Mouse (Mus musculus): ENCODE measurements around the gene Map3k20. TPM values are rescaled to one million over a fixed set of nuclear protein-coding genes. Genes with fewer than 3 reads are reported as not detected.

Map3k20 gene
- polyA plus RNA-seq, 1 experiment from 2014 or later: 8.2 TPM

DNA sequence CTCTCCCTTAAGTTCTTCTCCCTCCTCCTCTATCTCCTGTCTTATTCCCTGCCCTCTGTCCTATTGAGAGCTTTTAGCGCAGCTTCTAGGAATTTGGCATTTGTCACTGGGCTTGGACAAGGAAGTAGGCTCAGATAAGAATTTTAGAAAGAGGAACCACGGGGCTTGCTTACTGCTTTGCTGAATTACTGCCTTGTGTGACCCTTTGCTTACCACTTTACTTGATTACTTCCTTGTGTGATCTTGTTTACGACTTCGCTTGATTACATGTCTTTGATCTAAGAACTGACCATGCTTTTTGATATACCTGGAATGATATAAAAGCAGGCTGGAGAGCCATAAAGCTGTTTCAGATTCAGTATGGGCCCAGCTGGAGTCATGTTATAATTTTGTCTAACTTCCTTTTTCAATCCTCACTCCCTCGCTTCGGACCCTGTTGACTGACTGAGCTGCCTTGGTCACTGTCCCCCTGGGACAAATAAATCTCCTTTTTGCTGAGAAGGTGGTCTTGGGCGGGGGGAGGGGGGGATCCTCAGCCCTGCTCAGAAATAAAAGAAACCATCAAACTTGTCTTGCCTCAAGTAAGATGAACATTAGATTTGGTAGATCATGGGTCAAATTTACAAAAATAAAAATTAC, 179.1 kb downstream of the Map3k20 start:
- no peaks in the 10 kb centered on the region for H3K36me3 ChIP-seq
- WGBS: 77% methylated on average over 7 of the region's 7 CpGs
- no peak for DNase-seq (ENCODE audit: low spot score)
- H3K27ac ChIP-seq (replicated peaks): no peak overlapping the region
- no peaks in the 10 kb centered on the region; the same call in 1 of the 2 replicates for H3K27me3 ChIP-seq (ENCODE audit: low read depth, poor library complexity, severe bottlenecking)
- H3K4me3 ChIP-seq: no peak overlapping the region
- no peaks in the 10 kb centered on the region for H3K9me3 ChIP-seq (replicated peaks)
- no peaks in the 10 kb centered on the region for H3K4me1 ChIP-seq

DNA sequence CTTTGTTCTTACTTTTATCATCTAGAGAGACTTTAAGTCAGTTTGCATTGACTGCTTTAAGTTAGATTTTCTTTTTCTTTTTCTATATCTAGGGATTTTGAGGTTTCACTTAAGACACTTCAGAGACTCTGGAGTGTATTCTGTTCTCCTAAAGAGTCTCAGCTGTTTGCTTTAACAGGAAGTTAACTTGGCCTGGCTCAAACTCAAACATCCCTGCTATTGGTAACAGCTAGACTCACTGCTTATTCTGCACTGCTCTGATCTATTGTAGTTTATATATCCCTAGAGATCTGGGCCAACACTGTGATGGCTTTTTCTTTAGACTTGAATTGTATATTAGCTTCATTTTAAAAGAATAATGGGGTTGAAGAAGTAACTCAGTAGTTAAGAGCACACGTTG, 182.2 kb downstream of the Map3k20 start:
- Histone ChIP-seq H3K4me3 (no peak overlapping the region), H3K36me3 (no peaks in the 10 kb centered on the region), H3K27me3 (ENCODE audit: low read depth, poor library complexity, severe bottlenecking) (peaks cover 3% of the 10 kb centered on the region), H3K9me3 (replicated peaks) (no peaks in the 10 kb centered on the region), H3K4me1 (no peaks in the 10 kb centered on the region), H3K27ac (replicated peaks) (no peak overlapping the region)
- no peak for DNase-seq (ENCODE audit: low spot score)
- WGBS: 86% methylated on average over 1 of the region's 1 CpGs

DNA sequence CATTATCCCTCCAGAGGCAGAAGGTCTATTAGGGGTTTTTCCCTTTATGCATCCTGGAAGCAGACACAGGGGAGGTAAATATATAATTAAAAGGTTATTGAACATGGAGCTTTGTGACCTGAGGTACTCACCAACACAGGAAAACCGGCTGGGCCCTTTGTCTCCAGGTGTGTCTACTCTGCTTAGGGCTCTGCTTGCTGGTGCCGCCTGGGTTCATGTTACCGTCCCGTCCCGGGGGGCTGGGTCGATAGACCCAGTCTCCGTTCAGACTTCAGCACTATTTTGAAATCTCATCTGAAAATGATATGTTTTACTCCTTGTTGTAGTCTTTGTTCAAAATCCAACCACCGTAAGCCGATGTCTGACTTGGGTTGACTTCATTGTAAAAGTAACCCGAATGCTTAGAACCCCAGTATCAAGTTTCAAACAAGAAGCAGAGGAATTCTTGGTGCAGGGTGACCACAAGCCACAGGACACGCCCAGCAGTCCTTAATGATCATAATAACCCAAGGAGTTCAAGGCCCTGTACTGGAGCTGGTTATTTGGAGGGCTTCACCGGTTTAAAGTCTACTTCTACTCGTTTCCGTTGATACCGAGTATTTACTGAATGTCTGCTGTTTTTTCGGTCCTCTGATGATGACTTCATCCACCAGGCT, 186.1 kb downstream of the Map3k20 start:
- Histone ChIP-seq H3K36me3 (no peaks in the 10 kb centered on the region), H3K27ac (replicated peaks) (no peak overlapping the region), H3K9me3 (replicated peaks) (no peaks in the 10 kb centered on the region), H3K4me3 (no peak overlapping the region), H3K27me3 (ENCODE audit: low read depth, poor library complexity, severe bottlenecking) (peaks cover 27% of the 10 kb centered on the region), H3K4me1 (peaks cover 30% of the 10 kb centered on the region)
- WGBS: 76% methylated on average over 16 of the region's 16 CpGs
- DNase-seq (ENCODE audit: low spot score): no peak

DNA sequence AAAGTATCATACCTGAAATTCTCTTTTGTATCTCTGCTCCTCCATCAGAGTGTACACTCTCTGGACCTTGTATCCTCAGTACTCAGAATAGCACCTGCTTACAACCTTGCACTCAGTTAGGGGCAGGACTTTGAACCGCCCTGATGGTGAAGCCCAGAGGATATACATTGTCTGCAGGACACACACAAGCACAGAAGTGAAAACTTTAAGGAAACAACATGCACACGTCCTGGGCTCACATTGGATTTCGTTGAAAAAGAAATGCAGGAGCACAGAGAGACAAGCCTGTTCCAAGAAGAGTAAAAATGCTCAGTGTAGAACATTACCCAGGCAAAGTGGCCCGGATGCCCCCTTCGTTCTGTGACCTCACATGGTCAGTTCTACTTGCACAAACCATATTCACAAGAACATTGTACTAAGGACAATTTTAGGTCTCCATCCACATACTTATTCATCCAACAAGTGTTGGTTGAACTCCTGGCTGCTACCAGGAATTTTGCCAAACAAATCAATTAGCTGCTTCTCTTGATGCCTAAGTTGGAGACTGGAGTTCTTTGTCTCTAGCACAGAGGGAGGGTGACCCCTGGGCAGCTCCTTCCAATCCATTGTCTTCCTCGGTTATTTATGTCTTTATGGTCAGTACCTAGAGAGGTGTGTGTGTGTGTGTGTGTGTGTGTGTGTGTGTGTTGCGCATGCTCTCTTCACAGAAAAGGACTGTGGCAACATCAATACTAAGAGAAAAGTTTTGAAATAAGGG, 189.3 kb downstream of the Map3k20 start:
- Histone ChIP-seq H3K9me3 (replicated peaks) (no peaks in the 10 kb centered on the region), H3K36me3 (peaks cover 10% of the 10 kb centered on the region), H3K4me3 (peak overlapping the region; percentile 70), H3K4me1 (peaks cover 56% of the 10 kb centered on the region), H3K27me3 (ENCODE audit: low read depth, poor library complexity, severe bottlenecking) (peaks cover 27% of the 10 kb centered on the region), H3K27ac (replicated peaks) (peak overlapping the region; percentile 98)
- WGBS: 25% methylated on average over 7 of the region's 7 CpGs
- DNase-seq (ENCODE audit: low spot score): peak; percentile 40

DNA sequence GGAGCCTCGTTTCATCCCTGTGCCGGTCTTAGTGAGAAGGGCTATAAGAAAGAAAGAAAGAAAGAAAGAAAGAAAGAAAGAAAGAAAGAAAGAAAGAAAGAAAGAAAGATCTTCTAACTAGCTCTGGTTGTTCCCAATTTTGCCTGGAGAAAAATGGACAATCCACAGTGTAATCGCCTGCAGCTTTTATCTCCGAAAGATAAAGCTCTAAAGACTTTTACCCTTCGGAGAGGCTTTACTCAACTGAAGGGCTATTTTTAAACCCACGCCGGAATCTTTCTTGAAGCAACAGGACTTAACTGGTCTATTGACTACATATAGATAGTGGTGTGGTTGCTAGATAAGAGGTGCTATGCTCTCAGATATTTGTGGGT, 190.0 kb downstream of the Map3k20 start:
- H3K27ac ChIP-seq (replicated peaks): peak overlapping the region; percentile 98
- H3K36me3 ChIP-seq: peaks cover 17% of the 10 kb centered on the region
- no peak for DNase-seq (ENCODE audit: low spot score)
- WGBS: 0% methylated on average over 7 of the region's 7 CpGs
- H3K9me3 ChIP-seq (replicated peaks): no peaks in the 10 kb centered on the region
- peak overlapping the region; percentile 70 for H3K4me3 ChIP-seq
- H3K4me1 ChIP-seq: peaks cover 62% of the 10 kb centered on the region
- peaks cover 27% of the 10 kb centered on the region for H3K27me3 ChIP-seq (ENCODE audit: low read depth, poor library complexity, severe bottlenecking)

GRCm38 (mm10) chr2:72475797-72476485, 190.5 kb downstream of the Map3k20 start, which contains the start of gene Cdca7:
Gene Cdca7 (plus strand): TSS chr2:72476159.
- Histone ChIP-seq H3K4me3 (peak within 1 kb of the TSS; percentile 70), H3K36me3 (peaks cover 22% of the 10 kb centered on the region), H3K9me3 (replicated peaks) (no peaks in the 10 kb centered on the region), H3K4me1 (peaks cover 62% of the 10 kb centered on the region), H3K27ac (replicated peaks) (peak within 1 kb of the TSS; percentile 98), H3K27me3 (ENCODE audit: low read depth, poor library complexity, severe bottlenecking) (peaks cover 27% of the 10 kb centered on the region)
- DNase-seq (ENCODE audit: low spot score): peak; percentile 89
- WGBS: under 1% methylated on average over 58 of the region's 58 CpGs

DNA sequence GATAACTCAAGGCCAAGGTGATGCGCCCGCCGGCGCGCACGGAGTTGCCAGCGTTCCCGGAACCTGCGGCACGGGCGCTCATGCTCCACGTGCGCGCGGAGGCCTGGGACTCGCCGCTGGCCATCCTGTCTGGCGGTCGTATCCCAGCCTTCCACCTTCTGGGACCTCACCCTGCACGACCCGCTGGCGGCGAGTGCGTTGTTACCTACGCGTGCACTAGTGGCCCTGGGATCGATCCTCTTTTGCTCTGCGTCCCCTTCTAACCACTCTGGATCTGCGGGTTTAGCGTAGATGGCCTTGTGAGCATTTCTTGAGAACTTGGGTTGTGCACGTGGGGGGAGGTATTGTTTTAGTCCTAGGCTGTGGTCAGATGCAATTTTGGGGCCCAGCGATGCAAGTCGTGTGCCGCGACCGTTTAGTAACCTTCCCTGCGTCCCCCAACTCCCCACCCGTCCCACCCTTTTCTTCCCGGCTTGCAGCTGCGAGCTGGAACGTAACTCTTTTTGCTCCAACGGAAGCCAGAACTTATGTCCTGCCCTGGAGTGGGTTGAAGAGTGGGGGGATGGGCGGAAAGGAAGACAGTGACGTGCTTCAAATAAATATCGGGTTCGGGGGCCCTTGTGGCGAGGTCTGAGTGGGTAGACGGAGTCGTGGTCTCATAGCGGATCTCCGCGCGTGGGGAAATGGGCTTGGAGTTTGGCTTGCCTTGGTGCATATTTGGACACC, 191.2 kb downstream of the Map3k20 start:
- Histone ChIP-seq H3K4me3 (peak overlapping the region; percentile 70), H3K36me3 (peaks cover 29% of the 10 kb centered on the region), H3K4me1 (peaks cover 62% of the 10 kb centered on the region), H3K9me3 (replicated peaks) (no peaks in the 10 kb centered on the region), H3K27me3 (ENCODE audit: low read depth, poor library complexity, severe bottlenecking) (peaks cover 27% of the 10 kb centered on the region), H3K27ac (replicated peaks) (peak overlapping the region; percentile 98)
- DNase-seq (ENCODE audit: low spot score): peak; percentile 64
- under 1% methylated on average over 53 of the region's 53 CpGs for WGBS

- 3% methylated on average over 11 of the region's 11 CpGs for WGBS
- Histone ChIP-seq H3K9me3 (replicated peaks) (no peaks in the 10 kb centered on the region), H3K4me3 (peak overlapping the region; percentile 70), H3K27ac (replicated peaks) (peak overlapping the region; percentile 98), H3K4me1 (peaks cover 62% of the 10 kb centered on the region), H3K36me3 (peaks cover 35% of the 10 kb centered on the region), H3K27me3 (ENCODE audit: low read depth, poor library complexity, severe bottlenecking) (peaks cover 27% of the 10 kb centered on the region)
- DNase-seq (ENCODE audit: low spot score): no peak
Observed at GRCm38 (mm10) chr2:72477221-72477620, 191.8 kb downstream of the Map3k20 start.

- peaks cover 44% of the 10 kb centered on the region for H3K36me3 ChIP-seq
- H3K27me3 ChIP-seq (ENCODE audit: low read depth, poor library complexity, severe bottlenecking): peaks cover 18% of the 10 kb centered on the region
- H3K27ac ChIP-seq (replicated peaks): no peak overlapping the region
- peaks cover 56% of the 10 kb centered on the region for H3K4me1 ChIP-seq
- no peaks in the 10 kb centered on the region for H3K9me3 ChIP-seq (replicated peaks)
- WGBS: 84% methylated on average over 4 of the region's 4 CpGs
- peak overlapping the region; percentile 70 for H3K4me3 ChIP-seq
- DNase-seq (ENCODE audit: low spot score): no peak
Observed at GRCm38 (mm10) chr2:72478176-72478575, 192.7 kb downstream of the Map3k20 start.

- H3K27me3 ChIP-seq (ENCODE audit: low read depth, poor library complexity, severe bottlenecking): peaks cover 10% of the 10 kb centered on the region
- no peak overlapping the region for H3K4me3 ChIP-seq
- H3K27ac ChIP-seq (replicated peaks): no peak overlapping the region
- 72% methylated on average over 13 of the region's 13 CpGs for WGBS
- H3K4me1 ChIP-seq: peaks cover 49% of the 10 kb centered on the region
- H3K9me3 ChIP-seq (replicated peaks): no peaks in the 10 kb centered on the region
- H3K36me3 ChIP-seq: peaks cover 52% of the 10 kb centered on the region
- DNase-seq (ENCODE audit: low spot score): no peak
Observed at GRCm38 (mm10) chr2:72478921-72479320, 193.5 kb downstream of the Map3k20 start.

DNA sequence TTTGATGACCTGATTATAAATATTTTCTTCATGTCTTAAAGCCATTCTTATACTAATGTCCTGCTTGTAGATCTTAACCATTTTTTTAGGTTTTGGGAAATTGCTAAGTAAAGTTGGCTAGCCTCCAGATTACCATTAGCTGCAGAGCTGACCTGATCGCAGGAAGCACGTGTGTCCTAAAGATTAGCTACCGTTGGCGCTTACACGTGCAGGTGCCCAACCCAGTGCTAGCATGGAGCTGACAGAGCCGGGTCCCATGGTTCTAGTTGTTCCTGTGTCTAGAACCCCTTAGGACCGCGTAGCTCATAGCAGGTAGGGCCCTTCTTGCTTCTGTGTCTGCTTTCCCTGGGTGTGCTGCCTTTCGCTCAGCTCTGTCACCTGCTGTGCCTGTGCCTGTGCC, 194.4 kb downstream of the Map3k20 start:
- WGBS: 98% methylated on average over 9 of the region's 9 CpGs
- Histone ChIP-seq H3K27ac (replicated peaks) (no peak overlapping the region), H3K9me3 (replicated peaks) (no peaks in the 10 kb centered on the region), H3K4me3 (no peak overlapping the region), H3K27me3 (ENCODE audit: low read depth, poor library complexity, severe bottlenecking) (0 out of 2 replicates have a peak, but pooled peaks cover 1% of the 10 kb centered on the region), H3K36me3 (peaks cover 61% of the 10 kb centered on the region), H3K4me1 (peaks cover 40% of the 10 kb centered on the region)
- no peak for DNase-seq (ENCODE audit: low spot score)

GRCm38 (mm10) chr2:72491650-72492049, 206.2 kb downstream of the Map3k20 start:
- Histone ChIP-seq H3K9me3 (replicated peaks) (no peaks in the 10 kb centered on the region), H3K4me3 (no peak overlapping the region), H3K36me3 (peaks cover 12% of the 10 kb centered on the region), H3K4me1 (0 out of 2 replicates have a peak, but pooled peaks cover 5% of the 10 kb centered on the region), H3K27me3 (ENCODE audit: low read depth, poor library complexity, severe bottlenecking) (peaks cover 16% of the 10 kb centered on the region; the same call in 1 of the 2 replicates), H3K27ac (replicated peaks) (no peak overlapping the region)
- 57% methylated on average over 7 of the region's 7 CpGs for WGBS
- no peak for DNase-seq (ENCODE audit: low spot score)
